Mouse (Mus musculus) left cerebral cortex, postnatal 10 days (tissue): ENCODE data around the gene R3hdml. TPM values are rescaled to one million over a fixed set of nuclear protein-coding genes. Genes with fewer than 3 reads are reported as not detected.
"Not testable (repeated sequence)": the region's sequence is repeated elsewhere in the genome, so short reads cannot be mapped to it uniquely, and the experiment has no call there.

Source experiments
- DNase-seq, 2 experiments: peaks; one replicate each; pipeline ENCODE4 v3.0.0; 2021 to 2022; ENCODE audit warnings: low spot score in 2 of 2, mixed read lengths in 1 of 2; ENCODE audit errors: extremely low spot score in 1 of 2
- intact Hi-C: fragments of 180-260 bp; cut with DNase I; formaldehyde crosslinking; loops from one replicate; pipeline ENCODE4 v1.15.1; 2025
- total RNA-seq, 2 experiments: library from RNA; stranded (reverse); gene quantifications; 2 replicates each; pipeline ENCODE4 v1.2.3; 2021

Gene R3hdml
- under 1 TPM in 1 of 2 experiments, not detected in 1; 0.55 TPM for total RNA-seq

GRCm38 (mm10) chr2:163492018-163492417 lies at the start of gene R3hdml:
Gene R3hdml (plus strand): TSS chr2:163492318.
- DNase-seq: no peak
- intact Hi-C loops: loop anchor here (10.0 kb wide), 1 partner anchor 137 kb away; no protein-coding TSS in a partner anchor

GRCm38 (mm10) chr2:163443543-163443942 lies 48.6 kb upstream of the R3hdml start:
- DNase-seq: no peak
- intact Hi-C loops: no loop called here

- DNase-seq: no peak
- intact Hi-C loops: no loop called here
Measured at GRCm38 (mm10) chr2:163444017-163444416, 48.1 kb upstream of the R3hdml start.

- no peak for DNase-seq
- intact Hi-C loops: no loop called here
Measured at GRCm38 (mm10) chr2:163447375-163447774, 44.7 kb upstream of the R3hdml start.

- DNase-seq: no peak
- intact Hi-C loops: no loop called here
Measured at GRCm38 (mm10) chr2:163449276-163449675, 42.8 kb upstream of the R3hdml start.

GRCm38 (mm10) chr2:163450668-163451295 lies 41.3 kb upstream of the R3hdml start:
- intact Hi-C loops: no loop called here

GRCm38 (mm10) chr2:163452738-163453137 lies 39.4 kb upstream of the R3hdml start:
- intact Hi-C loops: no loop called here
- no peak for DNase-seq

More at GRCm38 (mm10) chr2:163450668-163451295, 41.3 kb upstream of the R3hdml start:
- DNase-seq: peak; percentile 42 to 59

- no peak for DNase-seq
- intact Hi-C loops: no loop called here
Measured at GRCm38 (mm10) chr2:163453378-163453777, 38.7 kb upstream of the R3hdml start.

GRCm38 (mm10) chr2:163458539-163459265 lies 33.4 kb upstream of the R3hdml start:
- no peak for DNase-seq
- intact Hi-C loops: no loop called here

- DNase-seq: no peak
- intact Hi-C loops: no loop called here
Measured at GRCm38 (mm10) chr2:163459380-163459779, 32.7 kb upstream of the R3hdml start.

GRCm38 (mm10) chr2:163460622-163461021 lies 31.5 kb upstream of the R3hdml start:
- intact Hi-C loops: no loop called here
- DNase-seq: no peak

- intact Hi-C loops: not testable (repeated sequence)
Measured at GRCm38 (mm10) chr2:163461307-163461706, 30.8 kb upstream of the R3hdml start.

GRCm38 (mm10) chr2:163462386-163462785 lies 29.7 kb upstream of the R3hdml start:
- intact Hi-C loops: no loop called here
- DNase-seq: no peak

More at GRCm38 (mm10) chr2:163461307-163461706, 30.8 kb upstream of the R3hdml start:
- DNase-seq: not testable (repeated sequence)

GRCm38 (mm10) chr2:163462801-163463200 lies 29.3 kb upstream of the R3hdml start:
- no peak for DNase-seq
- intact Hi-C loops: no loop called here

GRCm38 (mm10) chr2:163463251-163463769 lies 28.8 kb upstream of the R3hdml start:
- intact Hi-C loops: no loop called here
- DNase-seq: no peak

- intact Hi-C loops: no loop called here
- DNase-seq: no peak
Measured at GRCm38 (mm10) chr2:163463998-163464397, 28.1 kb upstream of the R3hdml start.

- intact Hi-C loops: no loop called here
- no peak for DNase-seq
Measured at GRCm38 (mm10) chr2:163464562-163464961, 27.6 kb upstream of the R3hdml start.

- intact Hi-C loops: no loop called here
- DNase-seq: no peak
Measured at GRCm38 (mm10) chr2:163466771-163467170, 25.3 kb upstream of the R3hdml start.

- DNase-seq: no peak
- intact Hi-C loops: no loop called here
Measured at GRCm38 (mm10) chr2:163467585-163467984, 24.5 kb upstream of the R3hdml start.

GRCm38 (mm10) chr2:163468866-163469265 lies 23.3 kb upstream of the R3hdml start:
- intact Hi-C loops: no loop called here
- DNase-seq: no peak
